Mouse (Mus musculus) lung, postnatal 0 days (tissue): Measurements from ENCODE around the gene Sirt1. TPM values are rescaled to one million over a fixed set of nuclear protein-coding genes. Genes with fewer than 3 reads are reported as not detected.
A peak's percentile ranks its signal among the peaks of the same experiment; 100 is the strongest.
"Not testable (repeated sequence)": the region's sequence is repeated elsewhere in the genome, so short reads cannot be mapped to it uniquely, and the experiment has no call there.

Source experiments
- ATAC-seq: fragments of 200-750 bp; cut with Nextera tagmentation; 2 replicates; pipeline ENCODE4 v1.8.0; 2017; ENCODE audit warnings: moderate library complexity
- DNase-seq: peaks from one replicate; pipeline ENCODE4 v3.0.0-alpha.2; 2016; ENCODE audit warnings: low spot score
- H3K27ac ChIP-seq: fragments of 300-500 bp; sonication (generic); 2 replicates; pipeline ENCODE4 v1.5.1; 2014; ENCODE audit warnings: antibody characterized with exemption, mild to moderate bottlenecking, low read length, mixed read lengths
- H3K27me3 ChIP-seq: fragments of 300-500 bp; sonication (generic); replicated peaks from 2 replicates; pipeline ENCODE4 v1.6.1; 2014; ENCODE audit warnings: low read length, mixed read lengths; ENCODE audit not compliant: insufficient read depth
- H3K36me3 ChIP-seq: fragments of 300-500 bp; sonication (generic); 2 replicates; pipeline ENCODE4 v1.6.1; 2014; ENCODE audit warnings: low read length, mixed read lengths; ENCODE audit not compliant: insufficient read depth
- H3K4me1 ChIP-seq: fragments of 300-500 bp; sonication (generic); 2 replicates; pipeline ENCODE4 v1.6.1; 2014; ENCODE audit warnings: antibody characterized with exemption, low read depth, low read length, mixed read lengths; ENCODE audit not compliant: insufficient read depth
- H3K4me2 ChIP-seq: fragments of 300-500 bp; sonication (generic); replicated peaks from 2 replicates; pipeline ENCODE4 v1.6.1; 2014; ENCODE audit warnings: low read depth, mild to moderate bottlenecking, low read length, moderate library complexity, mixed read lengths
- H3K4me3 ChIP-seq: fragments of 300-500 bp; sonication (generic); 2 replicates; pipeline ENCODE4 v1.5.1; 2014; ENCODE audit warnings: low read depth, low read length
- H3K9ac ChIP-seq: fragments of 300-500 bp; sonication (generic); replicated peaks from 2 replicates; pipeline ENCODE4 v1.6.1; 2014; ENCODE audit warnings: low read depth, mild to moderate bottlenecking
- H3K9me3 ChIP-seq: fragments of 300-500 bp; sonication (generic); 2 replicates; pipeline ENCODE4 v1.6.1; 2016; ENCODE audit warnings: low read length, mixed read lengths
- CTCF ChIP-seq: IDR thresholded peaks from 2 replicates; pipeline ENCODE4 v1.5.1; 2016; ENCODE audit warnings: antibody characterized with exemption, mild to moderate bottlenecking
- EP300 ChIP-seq: IDR thresholded peaks from 2 replicates; pipeline ENCODE4 v1.6.1; 2016; ENCODE audit warnings: antibody characterized with exemption, mild to moderate bottlenecking, control low read depth
- WGBS: fragments of 180-500 bp; shearing (Covaris S2); extraction: QIAGEN DNeasy Blood & Tissue Kit; methylation state at CpG from one replicate; pipeline ENCODE4 v1.1.7; 2014; 5-methylcytosine and 5-hydroxymethylcytosine counted together
- polyA plus RNA-seq: library from polyadenylated mRNA; unstranded; fragments of >200 nt; fragmentation: Nextera tagmentation; extraction: Ambion mirVana; gene quantifications from 2 replicates; pipeline ENCODE4 v1.2.1, GENCODE M21; 2015

Gene Sirt1
- polyA plus RNA-seq, 1 experiment from 2014 or later, result 5.5 TPM

- Histone ChIP-seq H3K27ac (no peak overlapping the region), H3K9me3 (no peaks in the 10 kb centered on the region), H3K36me3 (no peaks in the 10 kb centered on the region), H3K4me2 (no peak overlapping the region), H3K4me3 (no peak overlapping the region), H3K27me3 (no peaks in the 10 kb centered on the region), H3K4me1 (no peaks in the 10 kb centered on the region), H3K9ac (no peak overlapping the region)
- ATAC-seq (no peak), DNase-seq (no peak)
- WGBS, result 88% methylated on average over 10 of the region's 10 CpGs
- TF ChIP-seq EP300 (no peak), CTCF (no peak)
These were observed 15.5 kb upstream of the Sirt1 start for GRCm38 (mm10) chr10:63396963-63397362.

GRCm38 (mm10) chr10:63388948-63389347 is 7.4 kb upstream of the Sirt1 start:
- no peak overlapping the region for H3K4me3 ChIP-seq
- H3K4me1 ChIP-seq, result no peaks in the 10 kb centered on the region
- H3K9ac ChIP-seq, result no peak overlapping the region
- no peaks in the 10 kb centered on the region for H3K9me3 ChIP-seq
- DNase-seq, result no peak
- H3K36me3 ChIP-seq, result no peaks in the 10 kb centered on the region
- TF ChIP-seq CTCF (no peak), EP300 (no peak)
- no peaks in the 10 kb centered on the region for H3K27me3 ChIP-seq
- 66% methylated on average over 4 of the region's 4 CpGs for WGBS
- no peak overlapping the region for H3K27ac ChIP-seq
- no peak for ATAC-seq
- H3K4me2 ChIP-seq, result no peak overlapping the region

GRCm38 (mm10) chr10:63386991-63387390 is 5.5 kb upstream of the Sirt1 start:
- H3K27ac ChIP-seq, result no peak overlapping the region
- H3K4me2 ChIP-seq, result peak overlapping the region; percentile 78
- H3K36me3 ChIP-seq, result no peaks in the 10 kb centered on the region
- H3K27me3 ChIP-seq, result no peaks in the 10 kb centered on the region
- H3K9me3 ChIP-seq, result no peaks in the 10 kb centered on the region
- H3K4me1 ChIP-seq, result no peaks in the 10 kb centered on the region
- ATAC-seq, result no peak
- TF ChIP-seq EP300 (no peak), CTCF (no peak)
- peak overlapping the region; percentile 53 for H3K4me3 ChIP-seq
- 2% methylated on average over 10 of the region's 10 CpGs for WGBS
- H3K9ac ChIP-seq, result peak overlapping the region; percentile 52
- DNase-seq, result no peak

GRCm38 (mm10) chr10:63386444-63386843 is 4.9 kb upstream of the Sirt1 start:
- H3K4me1 ChIP-seq, result 0 out of 2 replicates have a peak, but pooled peaks cover 5% of the 10 kb centered on the region
- ATAC-seq, result peak; percentile 79
- H3K4me3 ChIP-seq, result peak overlapping the region; percentile 53
- no peaks in the 10 kb centered on the region for H3K9me3 ChIP-seq
- peak overlapping the region; percentile 78 for H3K4me2 ChIP-seq
- H3K36me3 ChIP-seq, result no peaks in the 10 kb centered on the region
- H3K9ac ChIP-seq, result peak overlapping the region; percentile 52
- peak; percentile 96 for DNase-seq
- peak overlapping the region; percentile 73; the same call in 1 of the 2 replicates for H3K27ac ChIP-seq
- WGBS, result under 1% methylated on average over 19 of the region's 19 CpGs
- no peaks in the 10 kb centered on the region for H3K27me3 ChIP-seq
- TF ChIP-seq CTCF, result no peak
- no peak for TF ChIP-seq EP300

GRCm38 (mm10) chr10:63385897-63386296 is 4.4 kb upstream of the Sirt1 start:
- H3K4me3 ChIP-seq, result peak overlapping the region; percentile 53
- DNase-seq, H3K27me3 ChIP-seq, ATAC-seq, H3K27ac ChIP-seq, H3K4me1 ChIP-seq, H3K9ac ChIP-seq, H3K36me3 ChIP-seq, H3K9me3 ChIP-seq: not testable (repeated sequence)
- WGBS, result 23% methylated on average over 5 of the region's 5 CpGs
- peak overlapping the region; percentile 78 for H3K4me2 ChIP-seq

- H3K4me1 ChIP-seq, result 0 out of 2 replicates have a peak, but pooled peaks cover 7% of the 10 kb centered on the region
- peak within 1 kb of the TSS; percentile 77 for H3K4me2 ChIP-seq
- no peaks in the 10 kb centered on the region for H3K27me3 ChIP-seq
- peak within 1 kb of the TSS; percentile 44; the same call in 1 of the 2 replicates for H3K9ac ChIP-seq
- no peaks in the 10 kb centered on the region for H3K36me3 ChIP-seq
- under 1% methylated on average over 28 of the region's 28 CpGs for WGBS
- ATAC-seq (peak; percentile 96), DNase-seq (peak; percentile 99)
- TF ChIP-seq EP300 (no peak), CTCF (peak; percentile 82)
- H3K4me3 ChIP-seq, result peak within 1 kb of the TSS; percentile 56
- H3K27ac ChIP-seq, result peak within 1 kb of the TSS; percentile 44
- H3K9me3 ChIP-seq, result no peaks in the 10 kb centered on the region
These were observed 1.1 kb upstream of the Sirt1 start, which contains the start of gene Dnajc12 for GRCm38 (mm10) chr10:63382372-63383279. Gene Dnajc12, plus strand, starts transcription at chr10:63382443.
